Mouse (Mus musculus) CH12.LX (cell line): Measurements from ENCODE around the gene Pld5. TPM values are rescaled to one million over a fixed set of nuclear protein-coding genes. Genes with fewer than 3 reads are reported as not detected.
"Not testable (repeated sequence)": the region's sequence is repeated elsewhere in the genome, so short reads cannot be mapped to it uniquely, and the experiment has no call there.

Experiments used
- DNase-seq: peaks from one replicate; pipeline ENCODE4 v3.0.0-alpha.2; 2013; ENCODE audit errors: extremely low read depth
- H3K27ac ChIP-seq: 2 replicates; pipeline ENCODE4 v1.5.1; 2012; ENCODE audit warnings: low read depth, mild to moderate bottlenecking, control low read depth, moderate library complexity; ENCODE audit not compliant: insufficient read depth
- H3K27me3 ChIP-seq: replicated peaks from 2 replicates; pipeline ENCODE3; 2012; ENCODE audit warnings: inconsistent platforms
- H3K36me3 ChIP-seq, 2 experiments: replicated peaks in 1 of 2; 2 replicates each; pipeline versions ENCODE3 to v1.6.1; 2012; ENCODE audit warnings: inconsistent platforms in 1 of 2, low read length in 1 of 2, mild to moderate bottlenecking in 1 of 2, mixed read lengths in 1 of 2, moderate library complexity in 1 of 2; ENCODE audit not compliant: control insufficient read depth in 1 of 2, insufficient read depth in 1 of 2
- H3K4me1 ChIP-seq, 2 experiments: 2 replicates each; pipeline ENCODE4 v1.6.1; 2012; ENCODE audit warnings: inconsistent platforms in 1 of 2, moderate library complexity in 1 of 2; ENCODE audit not compliant: insufficient read depth in 2 of 2, control insufficient read depth in 1 of 2
- H3K4me2 ChIP-seq: 2 replicates; pipeline ENCODE4 v1.6.1; 2012; ENCODE audit warnings: low read depth, mild to moderate bottlenecking, control low read depth; ENCODE audit not compliant: poor library complexity, insufficient read depth, severe bottlenecking
- H3K4me3 ChIP-seq, 3 experiments: fragments of 150-350 bp in 1 of 3; sonication (generic) in 1 of 3; replicated peaks in 1 of 3; 2 replicates each; pipeline versions ENCODE3 to v1.5.1; 2011 to 2012; ENCODE audit warnings: low read depth in 2 of 3, low read length in 2 of 3, mild to moderate bottlenecking in 2 of 3, moderate library complexity in 2 of 3, control low read depth in 1 of 3, improper control_type of control experiment in 1 of 3, inconsistent platforms in 1 of 3, mixed read lengths in 1 of 3; ENCODE audit not compliant: poor library complexity in 1 of 3
- H3K79me2 ChIP-seq: replicated peaks from 2 replicates; pipeline ENCODE4 v1.6.1; 2012; ENCODE audit warnings: mild to moderate bottlenecking, moderate library complexity; ENCODE audit not compliant: control insufficient read depth, poor library complexity, insufficient read depth, severe bottlenecking; ENCODE audit errors: extremely low read depth
- H3K9ac ChIP-seq: 2 replicates; pipeline ENCODE4 v1.6.1; 2012; ENCODE audit warnings: low read depth, mild to moderate bottlenecking, control low read depth, moderate library complexity; ENCODE audit not compliant: insufficient read depth
- H3K9me3 ChIP-seq: replicated peaks from 2 replicates; pipeline ENCODE3; 2012; ENCODE audit warnings: low read length, inconsistent platforms, mixed read lengths
- BHLHE40 ChIP-seq: IDR thresholded peaks from 2 replicates; pipeline ENCODE4 v1.6.1; 2011; ENCODE audit warnings: mild to moderate bottlenecking, low read depth, low read length, improper control_type of control experiment
- CHD2 ChIP-seq: IDR thresholded peaks from 2 replicates; pipeline ENCODE4 v1.6.1; 2011; ENCODE audit warnings: low read length, improper control_type of control experiment
- CTCF ChIP-seq, 2 experiments: IDR thresholded peaks in 1 of 2; conservative IDR thresholded peaks in 1 of 2; 2 replicates each; pipeline ENCODE4 v1.5.1; 2011 to 2012; ENCODE audit warnings: low read depth in 2 of 2, low read length in 2 of 2, improper control_type of control experiment in 1 of 2, inconsistent platforms in 1 of 2, mild to moderate bottlenecking in 1 of 2, moderate library complexity in 1 of 2
- E2F4 ChIP-seq: IDR thresholded peaks from 2 replicates; pipeline ENCODE4 v1.6.1; 2011; ENCODE audit warnings: low read depth, low read length, improper control_type of control experiment; ENCODE audit not compliant: insufficient replicate concordance
- ETS1 ChIP-seq: conservative IDR thresholded peaks from 2 replicates; pipeline ENCODE4 v1.6.1; 2012; ENCODE audit warnings: low read depth, mild to moderate bottlenecking, inconsistent platforms, low read length, improper control_type of control experiment, moderate library complexity
- HCFC1 ChIP-seq: IDR thresholded peaks from 2 replicates; pipeline ENCODE4 v1.6.1; 2012; ENCODE audit warnings: low read depth, mild to moderate bottlenecking, inconsistent platforms, low read length, improper control_type of control experiment
- IRF4 ChIP-seq: IDR thresholded peaks from 2 replicates; pipeline ENCODE4 v1.6.1; 2014; ENCODE audit warnings: low read depth, mild to moderate bottlenecking, inconsistent platforms, low read length, improper control_type of control experiment
- JUND ChIP-seq: conservative IDR thresholded peaks from 2 replicates; pipeline ENCODE4 v1.6.1; 2011; ENCODE audit warnings: low read depth, low read length, improper control_type of control experiment
- MAFK ChIP-seq: IDR thresholded peaks from 2 replicates; pipeline ENCODE4 v1.6.1; 2011; ENCODE audit warnings: low read length, improper control_type of control experiment; ENCODE audit not compliant: insufficient replicate concordance
- MYC ChIP-seq: IDR thresholded peaks from 2 replicates; pipeline ENCODE4 v1.6.1; 2011; ENCODE audit warnings: low read depth, mild to moderate bottlenecking, improper control_type of control experiment, low read length
- PAX5 ChIP-seq: IDR thresholded peaks from 2 replicates; pipeline ENCODE4 v1.6.1; 2012; ENCODE audit warnings: low read length, inconsistent platforms, mixed read lengths
- POLR2AphosphoS2 ChIP-seq: IDR thresholded peaks from 2 replicates; pipeline ENCODE4 v1.6.1; 2011; ENCODE audit warnings: low read depth, low read length, improper control_type of control experiment
- RAD21 ChIP-seq: IDR thresholded peaks from 2 replicates; pipeline ENCODE4 v1.6.1; 2011; ENCODE audit warnings: low read depth, mild to moderate bottlenecking, low read length, improper control_type of control experiment, moderate library complexity
- RCOR1 ChIP-seq: conservative IDR thresholded peaks from 2 replicates; pipeline ENCODE4 v1.6.1; 2012; ENCODE audit warnings: low read depth, mild to moderate bottlenecking, inconsistent platforms, low read length, improper control_type of control experiment
- SMC3 ChIP-seq: IDR thresholded peaks from 2 replicates; pipeline ENCODE4 v1.6.1; 2011; ENCODE audit warnings: low read depth, low read length, improper control_type of control experiment
- ZKSCAN1 ChIP-seq: IDR thresholded peaks from 2 replicates; pipeline ENCODE4 v1.6.1; 2012; ENCODE audit warnings: low read depth, inconsistent platforms, low read length, improper control_type of control experiment, borderline replicate concordance
- ZMIZ1 ChIP-seq: IDR thresholded peaks from 2 replicates; pipeline ENCODE4 v1.6.1; 2012; ENCODE audit warnings: low read depth, mild to moderate bottlenecking, inconsistent platforms, low read length, improper control_type of control experiment
- dilution Hi-C: fragments of 300-500 bp; cut with MboI; formaldehyde crosslinking; loops from 2 replicates; pipeline ENCODE4 v1.14.3; 2020; ENCODE audit warnings: low sequenced_read_pairs; ENCODE audit not compliant: extremely low pct_unique_long_range_greater_than_20kb, extremely low pct_ligation_motif_present
- in situ Hi-C: fragments of 300-500 bp; cut with MboI; formaldehyde crosslinking; loops from 3 replicates; pipeline ENCODE4 v1.14.3; 2019; ENCODE audit warnings: low sequenced_read_pairs, low pct_ligation_motif_present, low pct_unique_long_range_greater_than_20kb, mixed read lengths
- polyA plus RNA-seq: library from polyadenylated mRNA; unstranded; fragments of >175 nt; gene quantifications from 2 replicates; pipeline ENCODE4 v1.2.1, GENCODE M21; 2012; ENCODE audit warnings: low read depth; ENCODE audit not compliant: insufficient read length
- total RNA-seq, 2 experiments: library from RNA; depleted of rRNA; stranded (reverse); fragments of 300-350 nt in 1 of 2; fragments of >200 nt in 1 of 2; gene quantifications; 2 replicates each; pipeline ENCODE4 v1.2.3; 2012 to 2014

Gene Pld5
- total and polyA plus RNA-seq, 3 experiments = not detected

GRCm38 (mm10) chr1:175988912-175989311, 286.2 kb downstream of the Pld5 start:
- no peak overlapping the region for H3K4me3 ChIP-seq
- H3K4me2 ChIP-seq = no peak overlapping the region
- no peaks in the 10 kb centered on the region for H3K27me3 ChIP-seq
- dilution Hi-C loops (no loop called here), in situ Hi-C loops (no loop called here)
- DNase-seq = no peak
- no peak overlapping the region for H3K9ac ChIP-seq
- no peaks in the 10 kb centered on the region for H3K36me3 ChIP-seq
- peaks cover 0 to 4% of the 10 kb centered on the region in 2 experiments; a peak in 2 of 4 replicates for H3K4me1 ChIP-seq
- H3K9me3 ChIP-seq = no peaks in the 10 kb centered on the region
- H3K79me2 ChIP-seq = no peaks in the 10 kb centered on the region
- no peak for TF ChIP-seq PAX5
- TF ChIP-seq RAD21 = no peak
- no peak for TF ChIP-seq ZMIZ1
- no peak for TF ChIP-seq RCOR1
- no peak for TF ChIP-seq CHD2
- no peak for TF ChIP-seq ZKSCAN1
- no peak for TF ChIP-seq ETS1
- no peak for TF ChIP-seq MAFK
- no peak for TF ChIP-seq SMC3
- no peak for TF ChIP-seq IRF4
- no peak for TF ChIP-seq MYC
- TF ChIP-seq E2F4 = no peak
- TF ChIP-seq POLR2AphosphoS2 = no peak
- TF ChIP-seq CTCF (conservative IDR thresholded peaks at IDR 0.05 in 1 of 2, IDR thresholded peaks at IDR 0.05 in 1 of 2; ENCODE audit: low read depth in 2 of 2, low read length in 2 of 2) = no peak
- no peak overlapping the region for H3K27ac ChIP-seq

GRCm38 (mm10) chr1:175988448-175988847, 286.7 kb downstream of the Pld5 start:
- Histone ChIP-seq H3K4me1 (peaks cover 0 to 5% of the 10 kb centered on the region in 2 experiments; a peak in 2 of 4 replicates), H3K9me3 (no peaks in the 10 kb centered on the region), H3K79me2 (no peaks in the 10 kb centered on the region), H3K4me2 (no peak overlapping the region), H3K27me3 (no peaks in the 10 kb centered on the region), H3K9ac (no peak overlapping the region), H3K36me3 (no peaks in the 10 kb centered on the region), H3K27ac (no peak overlapping the region), H3K4me3 (no peak overlapping the region)
- in situ Hi-C loops (no loop called here), dilution Hi-C loops (no loop called here)
- TF ChIP-seq IRF4 = no peak
- no peak for TF ChIP-seq BHLHE40
- no peak for TF ChIP-seq RAD21
- no peak for TF ChIP-seq MYC
- no peak for TF ChIP-seq PAX5
- no peak for TF ChIP-seq JUND
- TF ChIP-seq HCFC1 = no peak
- no peak for DNase-seq

DNA sequence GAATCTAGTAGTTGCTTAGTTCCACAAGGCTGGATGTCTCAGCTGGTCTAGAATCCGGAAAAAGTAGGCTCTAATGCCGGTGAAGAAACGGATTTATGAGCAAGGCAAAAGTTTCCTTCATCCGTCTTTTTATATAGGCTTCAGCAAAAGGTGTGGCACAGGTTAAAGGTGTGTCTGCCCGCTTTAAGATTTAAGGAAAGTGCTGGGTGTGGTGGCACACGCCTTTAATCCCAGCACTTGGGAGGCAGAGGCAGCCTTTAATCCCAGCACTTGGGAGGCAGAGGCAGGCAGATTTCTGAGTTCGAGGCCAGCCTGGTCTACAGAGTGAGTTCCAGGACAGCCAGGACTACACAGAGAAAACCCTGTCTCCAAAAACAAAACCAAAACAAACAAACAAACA, 296.1 kb downstream of the Pld5 start, which contains the start of gene Rbm8a2:
Gene Rbm8a2 (minus strand): TSS at position 101 of the 400 bp plus-strand sequence.
- H3K27me3 ChIP-seq, H3K79me2 ChIP-seq, H3K27ac ChIP-seq, dilution Hi-C loops, H3K4me1 ChIP-seq, H3K4me2 ChIP-seq, H3K9me3 ChIP-seq, H3K4me3 ChIP-seq, DNase-seq, H3K36me3 ChIP-seq, H3K9ac ChIP-seq, in situ Hi-C loops: not testable (repeated sequence)
